Mouse (Mus musculus) ovary, postnatal 36 days (tissue): ENCODE results near the gene Vgll4.
A peak's percentile ranks its signal among the peaks of the same experiment; 100 is the strongest.

Experiments
- DNase-seq: peaks from one replicate; pipeline ENCODE4 v3.0.0; 2022; ENCODE audit warnings: low spot score, mixed read lengths

Gene Vgll4

GRCm38 (mm10) chr6:114974331-114974730, 4.5 kb upstream of the Vgll4 start:
- DNase-seq: no peak

GRCm38 (mm10) chr6:114972988-114973387, 3.2 kb upstream of the Vgll4 start:
- no peak for DNase-seq

- no peak for DNase-seq
Measured at GRCm38 (mm10) chr6:114970895-114971294, 1.1 kb upstream of the Vgll4 start.

GRCm38 (mm10) chr6:114970386-114970785, 592 bp upstream of the Vgll4 start:
- no peak for DNase-seq

GRCm38 (mm10) chr6:114968361-114969212, 1.2 kb downstream of the Vgll4 start:
- peak; percentile 82 for DNase-seq

GRCm38 (mm10) chr6:114967623-114968022, 2.2 kb downstream of the Vgll4 start:
- DNase-seq: no peak

GRCm38 (mm10) chr6:114966396-114967154, 3.2 kb downstream of the Vgll4 start:
- DNase-seq: no peak

- no peak for DNase-seq
Measured at GRCm38 (mm10) chr6:114965802-114966201, 4.0 kb downstream of the Vgll4 start.

GRCm38 (mm10) chr6:114965396-114965795, 4.4 kb downstream of the Vgll4 start:
- DNase-seq: no peak

GRCm38 (mm10) chr6:114964235-114964634, 5.6 kb downstream of the Vgll4 start:
- no peak for DNase-seq

GRCm38 (mm10) chr6:114963636-114964035, 6.2 kb downstream of the Vgll4 start:
- DNase-seq: no peak

- no peak for DNase-seq
Measured at GRCm38 (mm10) chr6:114961276-114962068, 8.3 kb downstream of the Vgll4 start.

- no peak for DNase-seq
Measured at GRCm38 (mm10) chr6:114959012-114959398, 10.8 kb downstream of the Vgll4 start.

GRCm38 (mm10) chr6:114958249-114959011, 11.4 kb downstream of the Vgll4 start:
- no peak for DNase-seq

GRCm38 (mm10) chr6:114957756-114958155, 12.0 kb downstream of the Vgll4 start:
- DNase-seq: no peak

- DNase-seq: no peak
Measured at GRCm38 (mm10) chr6:114954496-114954895, 15.3 kb downstream of the Vgll4 start.

- no peak for DNase-seq
Measured at GRCm38 (mm10) chr6:114953601-114954000, 16.2 kb downstream of the Vgll4 start.

GRCm38 (mm10) chr6:114952356-114952755, 17.4 kb downstream of the Vgll4 start:
- no peak for DNase-seq

- DNase-seq: no peak
Measured at GRCm38 (mm10) chr6:114944456-114945438, 25.0 kb downstream of the Vgll4 start.

GRCm38 (mm10) chr6:114941201-114941849, 28.5 kb downstream of the Vgll4 start:
- no peak for DNase-seq
